Mouse (Mus musculus): ENCODE measurements around the gene Mak.

DNA sequence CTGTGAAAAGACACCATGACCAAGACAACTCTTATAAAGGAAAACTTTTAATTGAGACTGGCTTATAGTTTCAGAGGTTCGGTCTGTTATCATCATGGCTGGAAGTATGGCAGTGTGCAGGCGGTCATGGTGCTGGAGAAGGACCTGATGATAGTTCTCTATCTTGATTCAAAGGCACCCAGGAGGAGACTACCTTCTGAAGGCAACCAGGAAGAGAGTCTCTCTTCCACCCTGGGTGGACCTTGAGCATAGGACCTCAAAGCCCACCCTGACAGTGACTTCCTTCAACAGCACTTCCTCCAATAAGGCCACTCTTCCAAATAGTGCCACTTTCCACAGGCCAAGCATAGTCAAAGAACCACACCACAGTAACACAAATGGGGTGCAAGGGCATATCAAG, 20.5 kb upstream of the Mak start:
- no peak for TF ChIP-seq CTCF (IDR thresholded peaks at IDR 0.05; ENCODE audit: low read depth)
- no peak for TF ChIP-seq EP300 (IDR thresholded peaks at IDR 0.05; ENCODE audit: low read depth)

Data from liver, embryonic 14.5 days (tissue).